Mouse (Mus musculus) central nervous system, embryonic 18 days (tissue): ENCODE measurements around the gene Gm5797. TPM values are rescaled to one million over a fixed set of nuclear protein-coding genes. Genes with fewer than 3 reads are reported as not detected.

ENCODE experiments used
- polyA plus RNA-seq: library from polyadenylated mRNA; depleted of rRNA; stranded (reverse); fragments of >200 nt; gene quantifications from 2 replicates; pipeline ENCODE4 v1.2.3, GENCODE M21; 2012; rRNA removed

The Gm5797 gene
- polyA plus RNA-seq, result not detected in 2 replicates

DNA sequence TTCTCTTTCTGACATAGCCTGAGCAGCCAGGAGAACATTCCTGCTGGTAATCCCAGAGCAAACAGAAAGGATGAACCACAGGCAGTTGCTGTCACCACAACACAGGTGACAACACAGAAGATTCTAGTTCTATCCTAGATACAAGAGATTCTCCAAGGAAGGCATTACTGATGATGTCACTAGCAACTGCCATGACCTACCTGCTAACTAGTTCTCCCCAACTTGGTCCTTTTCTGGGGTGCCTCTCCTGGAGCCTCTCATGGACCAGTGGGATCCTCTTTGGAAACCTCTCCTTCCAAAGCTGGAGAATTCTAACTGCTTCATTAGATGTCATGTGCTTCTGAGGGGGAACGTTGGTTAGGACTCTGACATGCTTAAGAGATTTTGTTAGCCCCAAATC lies at the start of gene Gm5797:
Gene Gm5797, minus strand, starts transcription at position 101 of the 400 bp plus-strand sequence.

DNA sequence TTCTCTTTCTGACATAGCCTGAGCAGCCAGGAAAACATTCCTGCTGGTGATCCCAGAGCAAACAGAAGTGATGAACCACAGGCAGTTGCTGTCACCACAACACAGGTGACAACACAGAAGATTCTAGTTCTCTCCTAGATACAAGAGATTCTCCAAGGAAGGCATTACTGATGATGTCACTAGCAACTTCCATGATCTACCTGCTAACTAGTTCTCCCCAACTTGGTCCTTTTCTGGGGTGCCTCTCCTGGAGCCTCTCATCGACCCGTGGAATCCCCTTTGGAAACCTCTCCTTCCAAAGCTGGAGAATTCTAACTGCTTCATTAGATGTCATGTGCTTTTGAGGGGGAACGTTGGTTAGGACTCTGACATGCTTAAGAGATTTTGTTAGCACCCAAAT lies 32.8 kb upstream of the Gm5797 start, which contains the start of gene Gm8374:
Gene Gm8374, minus strand, starts transcription at position 101 of the 400 bp plus-strand sequence.

DNA sequence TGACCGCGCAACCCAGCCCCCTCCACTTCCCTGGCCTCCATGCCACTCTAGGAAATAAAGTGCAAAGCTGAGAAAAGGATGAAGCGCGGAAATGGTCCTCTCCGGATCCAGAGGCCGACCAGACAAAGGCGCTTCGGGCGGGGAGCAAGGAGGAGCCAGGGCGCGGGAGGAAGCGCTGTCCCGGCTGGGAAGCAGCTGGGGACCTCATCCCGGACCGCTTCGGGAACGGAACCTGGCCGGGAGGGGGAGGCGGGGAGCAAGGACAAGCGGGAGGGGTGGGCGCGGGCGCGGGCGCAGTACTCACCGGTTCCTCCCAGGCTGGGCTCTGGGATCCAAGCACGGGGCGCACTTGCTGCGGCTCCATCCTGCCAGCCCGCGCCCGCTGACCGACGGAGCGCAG lies 17.5 kb downstream of the Gm5797 start, which contains the start of gene Gm3739:
Gene Gm3739, minus strand, starts transcription at position 389 of the 400 bp plus-strand sequence.

Other genes starting within 250 kb of the Gm5797 start
- 10.8 and 11.0 TPM in 2 replicates for gene Gm3696, start 231.8 kb downstream of the Gm5797 start, polyA plus RNA-seq
- gene Gm6676, start 207.0 kb downstream of the Gm5797 start, polyA plus RNA-seq, result 0.04 TPM in 2 replicates
- 9.6 and 10.6 TPM in 2 replicates for gene Gm3512, start 157.9 kb downstream of the Gm5797 start, polyA plus RNA-seq
- 0.04 TPM in 2 replicates for gene Gm16434, start 137.9 kb downstream of the Gm5797 start, polyA plus RNA-seq
- gene Gm3727, start 67.7 kb downstream of the Gm5797 start, polyA plus RNA-seq, result not detected in 2 replicates
- gene Gm3739, start 17.3 kb downstream of the Gm5797 start, polyA plus RNA-seq, result 9.2 and 9.9 TPM in 2 replicates
- not detected in 2 replicates for gene Gm8374, start 32.7 kb upstream of the Gm5797 start, polyA plus RNA-seq
- gene Gm3755, start 118.5 kb upstream of the Gm5797 start, polyA plus RNA-seq, result 0.12 and 0.15 TPM in 2 replicates
- gene Gm3752, start 151.4 kb upstream of the Gm5797 start, polyA plus RNA-seq, result 17.8 and 19.6 TPM in 2 replicates
- 6.6 and 7.0 TPM in 2 replicates for gene Gm3558, start 236.2 kb upstream of the Gm5797 start, polyA plus RNA-seq